Mouse (Mus musculus) hindbrain, embryonic 12.5 days (tissue): ENCODE results near the gene Prr15. TPM values are rescaled to one million over a fixed set of nuclear protein-coding genes. Genes with fewer than 3 reads are reported as not detected.

Experiments used
- ATAC-seq: fragments of 200-750 bp; cut with Nextera tagmentation; 2 replicates; pipeline ENCODE4 v1.8.0; 2017; ENCODE audit warnings: moderate TSS enrichment; ENCODE audit not compliant: low FRiP score
- H3K27ac ChIP-seq: fragments of 300-500 bp; sonication (generic); 2 replicates; pipeline ENCODE4 v1.5.1; 2016; ENCODE audit warnings: mild to moderate bottlenecking
- H3K27me3 ChIP-seq: fragments of 300-500 bp; sonication (generic); 2 replicates; pipeline ENCODE4 v1.6.1; 2016; ENCODE audit warnings: mild to moderate bottlenecking
- H3K36me3 ChIP-seq: fragments of 300-500 bp; sonication (generic); 2 replicates; pipeline ENCODE4 v1.6.1; 2016; ENCODE audit warnings: mild to moderate bottlenecking
- H3K4me1 ChIP-seq: fragments of 300-500 bp; sonication (generic); 2 replicates; pipeline ENCODE4 v1.6.1; 2016
- H3K4me2 ChIP-seq: fragments of 300-500 bp; sonication (generic); replicated peaks from 2 replicates; pipeline ENCODE4 v1.6.1; 2016; ENCODE audit warnings: mild to moderate bottlenecking
- H3K4me3 ChIP-seq: fragments of 300-500 bp; sonication (generic); 2 replicates; pipeline ENCODE4 v1.5.1; 2016; ENCODE audit warnings: mild to moderate bottlenecking
- H3K9ac ChIP-seq: fragments of 300-500 bp; sonication (generic); 2 replicates; pipeline ENCODE4 v1.6.1; 2016; ENCODE audit warnings: mild to moderate bottlenecking, moderate library complexity
- H3K9me3 ChIP-seq: fragments of 300-500 bp; sonication (generic); replicated peaks from 2 replicates; pipeline ENCODE4 v1.6.1; 2016; ENCODE audit warnings: mild to moderate bottlenecking
- WGBS: fragments of 180-500 bp; shearing (Covaris S2); methylation state at CpG from one replicate; pipeline ENCODE4 v1.1.7; 2016; 5-methylcytosine and 5-hydroxymethylcytosine counted together
- polyA plus RNA-seq: library from polyadenylated mRNA; unstranded; fragments of >200 nt; fragmentation: Nextera tagmentation; extraction: Ambion mirVana; gene quantifications from 2 replicates; pipeline ENCODE4 v1.2.1, GENCODE M21; 2016

Prr15 gene
- polyA plus RNA-seq, 1 experiment from 2014 or later, result 1.7 TPM

- no peaks in the 10 kb centered on the region for H3K36me3 ChIP-seq
- no peaks in the 10 kb centered on the region for H3K9me3 ChIP-seq
- WGBS, result 6% methylated on average over 6 of the region's 6 CpGs
- no peak overlapping the region for H3K27ac ChIP-seq
- no peak overlapping the region for H3K4me3 ChIP-seq
- H3K9ac ChIP-seq, result no peak overlapping the region
- H3K4me2 ChIP-seq, result no peak overlapping the region
- peaks cover 10% of the 10 kb centered on the region for H3K4me1 ChIP-seq
- 0 out of 2 replicates have a peak, but pooled peaks have one; percentile 29 for ATAC-seq
- H3K27me3 ChIP-seq, result peaks cover 4% of the 10 kb centered on the region; the same call in 1 of the 2 replicates
Measured at GRCm38 (mm10) chr6:54368071-54368470, 42.4 kb downstream of the Prr15 start.

- no peak overlapping the region for H3K27ac ChIP-seq
- ATAC-seq, result no peak; the same call in 1 of the 2 replicates
- H3K9me3 ChIP-seq, result no peaks in the 10 kb centered on the region
- no peaks in the 10 kb centered on the region for H3K27me3 ChIP-seq
- H3K4me1 ChIP-seq, result peaks cover 10% of the 10 kb centered on the region
- H3K4me3 ChIP-seq, result no peak overlapping the region
- no peak overlapping the region for H3K9ac ChIP-seq
- no peaks in the 10 kb centered on the region for H3K36me3 ChIP-seq
- WGBS, result 27% methylated on average over 6 of the region's 6 CpGs
- H3K4me2 ChIP-seq, result no peak overlapping the region
Measured at GRCm38 (mm10) chr6:54369913-54370542, 44.4 kb downstream of the Prr15 start.

GRCm38 (mm10) chr6:54371874-54372273, 46.2 kb downstream of the Prr15 start:
- no peak overlapping the region for H3K4me3 ChIP-seq
- no peak overlapping the region for H3K9ac ChIP-seq
- no peaks in the 10 kb centered on the region for H3K9me3 ChIP-seq
- 84% methylated on average over 3 of the region's 3 CpGs for WGBS
- no peaks in the 10 kb centered on the region for H3K27me3 ChIP-seq
- peaks cover 10% of the 10 kb centered on the region for H3K4me1 ChIP-seq
- no peak overlapping the region for H3K27ac ChIP-seq
- no peak for ATAC-seq
- H3K4me2 ChIP-seq, result no peak overlapping the region
- no peaks in the 10 kb centered on the region for H3K36me3 ChIP-seq

DNA sequence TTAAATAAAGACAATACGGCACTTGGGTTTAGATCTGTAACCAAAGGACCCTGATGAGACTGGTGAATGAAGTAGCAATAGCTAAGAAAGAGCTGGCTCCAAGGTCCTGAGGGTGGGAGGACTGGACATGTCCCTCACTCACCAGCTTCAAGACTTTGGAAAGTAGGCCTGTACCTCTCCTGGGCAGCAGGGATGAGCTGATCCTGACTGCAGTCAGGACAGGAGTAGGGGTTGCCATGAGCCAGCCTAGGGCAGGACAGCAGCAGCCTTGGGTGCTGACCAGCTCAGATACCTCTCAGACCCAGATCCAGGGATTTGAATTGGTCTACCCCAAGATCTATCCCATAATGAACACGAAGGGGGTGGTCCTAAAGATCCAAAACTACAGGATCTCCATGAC, 53.7 kb downstream of the Prr15 start:
- no peaks in the 10 kb centered on the region for H3K9me3 ChIP-seq
- no peak overlapping the region for H3K4me2 ChIP-seq
- no peaks in the 10 kb centered on the region for H3K36me3 ChIP-seq
- H3K27me3 ChIP-seq, result no peaks in the 10 kb centered on the region
- H3K4me3 ChIP-seq, result no peak overlapping the region
- ATAC-seq, result no peak
- peaks cover 4% of the 10 kb centered on the region for H3K4me1 ChIP-seq
- 66% methylated on average over 2 of the region's 2 CpGs for whole genome bisulfite sequencing
- H3K27ac ChIP-seq, result no peak overlapping the region
- no peak overlapping the region for H3K9ac ChIP-seq

Other genes with a start within 250 kb of the Prr15 start
- 1.5 and 1.7 TPM in 2 replicates for gene Wipf3, start 103.8 kb downstream of the Prr15 start, polyA plus RNA-seq
- 79.3 and 89.4 TPM in 2 replicates for gene Scrn1, start 240.7 kb downstream of the Prr15 start, polyA plus RNA-seq